Mouse (Mus musculus) myocyte (in vitro differentiated cells): ENCODE data around the gene Trnt1. TPM values are rescaled to one million over a fixed set of nuclear protein-coding genes. Genes with fewer than 3 reads are reported as not detected.

Experiments used
- H3K27me3 ChIP-seq: one replicate; pipeline ENCODE4 v1.6.1; 2011; ENCODE audit not compliant: control insufficient read depth, insufficient read depth, insufficient read length
- H3K36me3 ChIP-seq: one replicate; pipeline ENCODE4 v1.6.1; 2011; ENCODE audit not compliant: control insufficient read depth, insufficient read depth
- H3K4me2 ChIP-seq: one replicate; pipeline ENCODE4 v1.6.1; 2011; ENCODE audit warnings: low read depth, control low read depth
- H3K4me3 ChIP-seq: one replicate; pipeline ENCODE4 v1.5.1; 2011; ENCODE audit warnings: mild to moderate bottlenecking, control low read depth, moderate library complexity
- H3K79me2 ChIP-seq: one replicate; pipeline ENCODE4 v1.6.1; 2011; ENCODE audit not compliant: control insufficient read depth, insufficient read depth
- H3ac ChIP-seq: one replicate; pipeline ENCODE4 v1.6.1; 2011; ENCODE audit not compliant: control insufficient read depth, insufficient read length
- CEBPB ChIP-seq: IDR thresholded peaks from 2 replicates; pipeline ENCODE4 v1.6.1; 2011; ENCODE audit warnings: mild to moderate bottlenecking, moderate library complexity; ENCODE audit not compliant: poor library complexity, insufficient read depth, severe bottlenecking
- E2F4 ChIP-seq: IDR thresholded peaks from one replicate; pipeline ENCODE4 v1.6.1; 2011; ENCODE audit warnings: mild to moderate bottlenecking, control low read depth, moderate library complexity; ENCODE audit not compliant: insufficient read depth
- MAX ChIP-seq: IDR thresholded peaks from one replicate; pipeline ENCODE4 v1.6.1; 2011; ENCODE audit warnings: low read depth, mild to moderate bottlenecking, control low read depth
- MYOD1 ChIP-seq, 3 experiments: IDR thresholded peaks; one replicate each; pipeline ENCODE4 v1.6.1; 2011; ENCODE audit warnings: control low read depth in 2 of 3, low read depth in 2 of 3, mild to moderate bottlenecking in 2 of 3, moderate library complexity in 1 of 3; ENCODE audit not compliant: insufficient read length in 2 of 3, control insufficient read depth in 1 of 3
- MYOG ChIP-seq, 3 experiments: IDR thresholded peaks; one replicate each; pipeline ENCODE4 v1.6.1; 2011; ENCODE audit warnings: control low read depth in 2 of 3, low read depth in 2 of 3, mild to moderate bottlenecking in 2 of 3; ENCODE audit not compliant: insufficient read length in 2 of 3, control insufficient read depth in 1 of 3, insufficient read depth in 1 of 3
- POLR2A ChIP-seq: IDR thresholded peaks from one replicate; pipeline ENCODE4 v1.6.1; 2011; ENCODE audit warnings: low read depth, mild to moderate bottlenecking, control low read depth, moderate library complexity; ENCODE audit not compliant: insufficient read length
- POLR2AphosphoS2 ChIP-seq: IDR thresholded peaks from one replicate; pipeline ENCODE4 v1.6.1; 2011; ENCODE audit warnings: low read depth, control low read depth; ENCODE audit not compliant: insufficient read length
- REST ChIP-seq: IDR thresholded peaks from one replicate; pipeline ENCODE4 v1.6.1; 2011; ENCODE audit warnings: mild to moderate bottlenecking, control low read depth, moderate library complexity; ENCODE audit not compliant: insufficient read depth, insufficient read length
- SRF ChIP-seq: IDR thresholded peaks from one replicate; pipeline ENCODE4 v1.6.1; 2011; ENCODE audit warnings: low read depth; ENCODE audit not compliant: control insufficient read depth, insufficient read length
- TCF12 ChIP-seq: IDR thresholded peaks from one replicate; pipeline ENCODE4 v1.6.1; 2011; ENCODE audit warnings: mild to moderate bottlenecking, control low read depth; ENCODE audit not compliant: poor library complexity, insufficient read depth, severe bottlenecking
- TCF3 ChIP-seq: IDR thresholded peaks from one replicate; pipeline ENCODE4 v1.6.1; 2011; ENCODE audit warnings: low read depth, control low read depth; ENCODE audit not compliant: insufficient read length
- USF1 ChIP-seq: IDR thresholded peaks from one replicate; pipeline ENCODE4 v1.6.1; 2011; ENCODE audit warnings: low read depth, mild to moderate bottlenecking, control low read depth, moderate library complexity
- polyA plus RNA-seq: library from polyadenylated mRNA; unstranded; fragments of >200 nt; fragmentation: generic; extraction: Trizol; gene quantifications from one replicate; pipeline ENCODE4 v1.2.1, GENCODE M21; 2012; ENCODE audit warnings: missing spikeins

Gene Trnt1
- polyA plus RNA-seq, 1 experiment, result 14.0 TPM

DNA sequence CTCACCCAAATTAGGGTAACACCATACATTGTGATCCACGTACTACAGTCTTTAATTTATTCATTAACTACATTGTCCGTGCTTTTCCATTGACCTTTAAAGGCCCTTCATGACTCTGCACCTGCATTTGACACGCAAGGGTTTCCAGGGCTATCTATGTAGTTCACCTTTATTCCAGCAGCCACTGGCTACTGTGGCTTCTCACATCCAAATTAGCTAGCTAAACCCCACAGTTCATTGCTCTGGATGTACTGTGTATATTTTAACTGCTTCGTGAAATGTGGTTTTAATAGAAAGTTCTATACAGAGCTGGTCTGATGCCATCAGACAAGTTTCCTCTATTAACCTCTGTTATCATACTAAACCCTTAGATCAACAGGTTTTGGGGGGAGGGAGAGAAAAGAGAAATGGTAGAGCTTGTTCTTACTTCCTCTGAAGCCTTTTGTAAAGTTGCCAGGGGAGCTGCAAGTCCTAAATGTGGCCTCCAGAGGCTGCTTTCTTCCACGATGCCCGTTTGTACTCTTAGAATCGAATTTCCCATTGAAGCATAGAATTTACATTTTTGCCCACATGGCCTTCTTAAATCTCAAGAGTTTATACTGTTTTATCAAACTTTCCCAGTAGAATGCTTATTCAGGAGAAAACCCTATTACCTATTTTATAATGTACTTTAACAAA, 25.2 kb upstream of the Trnt1 start:
- TF ChIP-seq POLR2A (no peak), SRF (no peak), CEBPB (no peak), USF1 (no peak)
- H3K4me3 ChIP-seq, result no peak overlapping the region

DNA sequence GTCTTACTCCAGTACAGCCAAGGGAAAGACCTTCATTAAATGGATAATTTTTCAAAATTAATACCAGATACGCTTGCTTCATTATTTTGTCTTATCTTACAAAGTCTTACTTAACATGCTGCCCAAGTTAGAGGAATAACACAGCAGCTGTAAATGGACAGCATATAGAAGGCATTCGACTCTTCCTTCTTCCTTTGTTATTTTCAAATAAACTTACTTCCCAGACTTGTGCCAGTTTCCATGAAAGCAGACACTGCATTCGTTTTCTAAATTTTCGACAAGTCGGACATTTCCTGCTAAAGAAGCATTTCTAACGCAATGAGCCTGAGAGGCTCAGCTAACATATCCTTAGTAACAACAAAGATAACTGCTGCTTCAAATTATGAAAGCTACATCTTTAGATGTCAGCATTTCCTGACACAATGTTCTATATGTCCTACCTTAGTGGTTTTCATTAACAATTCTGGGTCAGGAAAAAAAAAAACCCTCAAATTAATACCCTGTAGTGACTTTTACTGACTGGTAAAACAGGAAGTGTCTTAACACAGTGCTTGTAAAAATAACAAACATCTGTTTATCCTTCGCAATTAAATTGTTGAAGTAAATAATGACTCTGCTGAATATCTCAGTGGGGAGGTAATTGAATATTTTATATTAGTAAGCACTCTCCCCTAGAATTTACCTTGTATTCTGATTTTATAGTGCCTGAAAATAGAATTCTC, 23.1 kb upstream of the Trnt1 start:
- no peaks in the 10 kb centered on the region for H3K79me2 ChIP-seq
- no peak overlapping the region for H3K4me2 ChIP-seq
- H3K4me3 ChIP-seq, result no peak overlapping the region
- no peaks in the 10 kb centered on the region for H3K27me3 ChIP-seq
- no peak overlapping the region for H3ac ChIP-seq
- H3K36me3 ChIP-seq, result no peaks in the 10 kb centered on the region
- TF ChIP-seq MAX (no peak), TCF3 (no peak), TCF12 (no peak), SRF (no peak), MYOG (IDR thresholded peaks at IDR 0.05; ENCODE audit: control insufficient read depth in 1 of 3, insufficient read depth in 1 of 3, insufficient read length in 2 of 3, low read depth in 2 of 3) (no peak), REST (no peak), MYOD1 (IDR thresholded peaks at IDR 0.05; ENCODE audit: control insufficient read depth in 1 of 3, insufficient read length in 2 of 3, low read depth in 2 of 3) (no peak), CEBPB (no peak)

More for the DNA sequence above, 25.2 kb upstream of the Trnt1 start:
- Histone ChIP-seq H3K4me2 (no peak overlapping the region), H3K79me2 (no peaks in the 10 kb centered on the region), H3K36me3 (no peaks in the 10 kb centered on the region), H3K27me3 (no peaks in the 10 kb centered on the region), H3ac (no peak overlapping the region)

DNA sequence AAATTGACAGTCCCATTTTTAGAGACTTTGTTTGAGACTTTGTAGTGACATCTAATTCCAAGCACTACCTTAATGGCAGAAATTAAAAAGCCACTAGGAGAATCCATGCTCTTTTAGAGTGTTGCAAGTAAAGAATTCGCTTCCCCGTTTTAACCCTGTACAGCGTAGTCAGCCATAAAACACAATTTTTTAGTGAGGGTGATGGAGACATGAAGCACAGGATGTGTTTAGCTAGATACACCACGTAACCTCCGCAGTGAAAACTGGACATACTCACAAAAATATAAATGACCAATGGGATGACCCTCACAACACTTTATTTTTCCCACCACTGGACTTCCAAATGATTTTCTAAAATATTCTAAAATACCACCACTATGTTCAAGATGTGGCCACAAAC, 21.7 kb upstream of the Trnt1 start:
- no peak overlapping the region for H3K4me3 ChIP-seq
- H3K79me2 ChIP-seq, result no peaks in the 10 kb centered on the region
- H3ac ChIP-seq, result no peak overlapping the region
- H3K36me3 ChIP-seq, result no peaks in the 10 kb centered on the region
- TF ChIP-seq CEBPB, result no peak
- TF ChIP-seq POLR2A, result no peak
- no peak for TF ChIP-seq MAX
- no peak for TF ChIP-seq MYOD1 (IDR thresholded peaks at IDR 0.05; ENCODE audit: control insufficient read depth in 1 of 3, insufficient read length in 2 of 3, low read depth in 2 of 3)
- TF ChIP-seq MYOG (IDR thresholded peaks at IDR 0.05; ENCODE audit: control insufficient read depth in 1 of 3, insufficient read depth in 1 of 3, insufficient read length in 2 of 3, low read depth in 2 of 3), result no peak
- TF ChIP-seq POLR2AphosphoS2, result no peak
- no peak for TF ChIP-seq USF1
- no peak for TF ChIP-seq REST
- TF ChIP-seq E2F4, result no peak
- no peak for TF ChIP-seq SRF
- TF ChIP-seq TCF12, result no peak
- no peak for TF ChIP-seq TCF3
- H3K4me2 ChIP-seq, result no peak overlapping the region
- no peaks in the 10 kb centered on the region for H3K27me3 ChIP-seq

DNA sequence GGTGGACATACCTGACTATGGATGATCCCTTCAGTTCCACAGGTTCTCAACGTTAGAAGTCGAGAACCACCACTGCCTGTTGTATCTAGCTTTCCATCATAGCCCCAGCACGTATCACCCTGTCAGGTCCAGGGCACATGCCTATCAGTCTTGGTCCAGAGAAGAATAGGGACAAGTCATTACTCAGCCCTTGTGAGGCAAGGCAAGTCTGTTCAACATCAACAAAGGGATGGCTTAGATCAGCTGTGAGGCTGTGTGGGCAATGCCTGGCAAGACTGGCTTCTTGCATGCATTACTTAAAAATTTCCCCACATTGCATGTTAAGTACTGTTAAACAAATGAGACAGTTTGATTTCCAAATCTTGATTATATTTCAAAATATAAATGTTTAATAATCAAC, 21.1 kb upstream of the Trnt1 start:
- no peaks in the 10 kb centered on the region for H3K27me3 ChIP-seq
- no peak overlapping the region for H3K4me3 ChIP-seq
- no peaks in the 10 kb centered on the region for H3K36me3 ChIP-seq
- TF ChIP-seq POLR2A (no peak), MYOG (IDR thresholded peaks at IDR 0.05; ENCODE audit: control insufficient read depth in 1 of 3, insufficient read depth in 1 of 3, insufficient read length in 2 of 3, low read depth in 2 of 3) (no peak), MYOD1 (IDR thresholded peaks at IDR 0.05; ENCODE audit: control insufficient read depth in 1 of 3, insufficient read length in 2 of 3, low read depth in 2 of 3) (no peak)
- H3K79me2 ChIP-seq, result no peaks in the 10 kb centered on the region
- no peak overlapping the region for H3K4me2 ChIP-seq
- no peak overlapping the region for H3ac ChIP-seq

DNA sequence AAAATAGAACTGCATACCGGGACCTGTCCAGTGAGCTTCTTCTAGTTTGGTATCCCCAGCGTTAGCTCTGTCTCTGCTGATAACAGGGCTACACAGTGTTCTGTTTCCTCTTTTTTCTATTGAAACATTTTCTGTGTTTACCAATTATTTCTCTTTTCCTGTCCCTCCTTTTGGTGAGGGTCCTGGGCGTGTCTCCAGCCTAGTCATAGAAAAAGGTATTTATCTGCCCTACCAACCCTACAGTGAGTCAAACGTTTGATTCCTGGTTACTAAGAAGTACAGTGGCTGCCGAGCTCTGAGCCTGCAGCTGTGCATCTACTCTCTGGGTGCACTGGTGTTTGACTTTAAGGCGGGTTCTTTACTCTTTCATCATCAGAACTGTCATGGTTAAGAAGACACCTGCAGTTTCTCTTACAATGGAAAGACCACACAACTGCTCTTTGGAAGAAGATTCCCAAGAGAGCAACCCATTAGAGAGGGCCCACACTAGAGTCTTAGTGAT, 20.0 kb upstream of the Trnt1 start, which contains the start of gene Il5ra:
Gene Il5ra (minus strand): TSS at position 151 of the 502 bp plus-strand sequence.
- Histone ChIP-seq H3K36me3 (no peaks in the 10 kb centered on the region), H3K4me2 (no peak within 1 kb of the TSS), H3K79me2 (no peaks in the 10 kb centered on the region), H3K27me3 (no peaks in the 10 kb centered on the region), H3K4me3 (no peak within 1 kb of the TSS), H3ac (no peak within 1 kb of the TSS)
- TF ChIP-seq SRF (no peak), POLR2AphosphoS2 (no peak), MYOG (IDR thresholded peaks at IDR 0.05; ENCODE audit: control insufficient read depth in 1 of 3, insufficient read depth in 1 of 3, insufficient read length in 2 of 3, low read depth in 2 of 3) (no peak), TCF12 (no peak), REST (no peak), MYOD1 (IDR thresholded peaks at IDR 0.05; ENCODE audit: control insufficient read depth in 1 of 3, insufficient read length in 2 of 3, low read depth in 2 of 3) (no peak), MAX (no peak), CEBPB (no peak), E2F4 (no peak), POLR2A (no peak), TCF3 (no peak)
